Mouse (Mus musculus) embryonic facial prominence, embryonic 10.5 days (tissue): ENCODE measurements around the gene Gpr35. TPM values are rescaled to one million over a fixed set of nuclear protein-coding genes. Genes with fewer than 3 reads are reported as not detected.
"Not testable (repeated sequence)": the region's sequence is repeated elsewhere in the genome, so short reads cannot be mapped to it uniquely, and the experiment has no call there.

Experiments used
- DNase-seq: peaks from one replicate; pipeline ENCODE4 v3.0.0-alpha.2; 2017; ENCODE audit warnings: low spot score
- H3K27ac ChIP-seq: fragments of 300-500 bp; sonication (generic); replicated peaks from 2 replicates; pipeline ENCODE4 v1.5.1; 2016; ENCODE audit warnings: mild to moderate bottlenecking
- H3K27me3 ChIP-seq: fragments of 300-500 bp; sonication (generic); replicated peaks from 2 replicates; pipeline ENCODE4 v1.6.1; 2016; ENCODE audit warnings: low read depth, mild to moderate bottlenecking; ENCODE audit not compliant: poor library complexity, severe bottlenecking
- H3K36me3 ChIP-seq: fragments of 300-500 bp; sonication (generic); replicated peaks from 2 replicates; pipeline ENCODE4 v1.6.1; 2016; ENCODE audit warnings: mild to moderate bottlenecking, moderate library complexity
- H3K4me1 ChIP-seq: fragments of 300-500 bp; sonication (generic); 2 replicates; pipeline ENCODE4 v1.6.1; 2016
- H3K4me3 ChIP-seq: fragments of 300-500 bp; sonication (generic); 2 replicates; pipeline ENCODE4 v1.5.1; 2016; ENCODE audit warnings: mild to moderate bottlenecking, moderate library complexity
- H3K9me3 ChIP-seq: fragments of 300-500 bp; sonication (generic); 2 replicates; pipeline ENCODE4 v1.6.1; 2016; ENCODE audit warnings: mild to moderate bottlenecking
- WGBS: fragments of 180-500 bp; shearing (Covaris S2); methylation state at CpG from one replicate; pipeline ENCODE4 v1.1.7; 2016; 5-methylcytosine and 5-hydroxymethylcytosine counted together
- polyA plus RNA-seq: library from polyadenylated mRNA; unstranded; fragments of >200 nt; fragmentation: Nextera tagmentation; extraction: Ambion mirVana; gene quantifications from 2 replicates; pipeline ENCODE4 v1.2.1, GENCODE M21; 2016

Gpr35 gene
- polyA plus RNA-seq, 1 experiment from 2014 or later: 0.19 TPM

- DNase-seq: no peak
- peaks cover 24% of the 10 kb centered on the region for H3K4me1 ChIP-seq
- H3K36me3 ChIP-seq: peaks cover 33% of the 10 kb centered on the region
- H3K9me3 ChIP-seq: peaks cover 5% of the 10 kb centered on the region; the same call in 1 of the 2 replicates
- 70% methylated on average over 2 of the region's 2 CpGs for WGBS
- H3K27me3 ChIP-seq: no peaks in the 10 kb centered on the region
- H3K4me3 ChIP-seq: peak overlapping the region; percentile 86
- no peak overlapping the region for H3K27ac ChIP-seq
Measured at GRCm38 (mm10) chr1:92935977-92936376, 14.7 kb upstream of the Gpr35 start.

- peaks cover 5% of the 10 kb centered on the region; the same call in 1 of the 2 replicates for H3K9me3 ChIP-seq
- no peaks in the 10 kb centered on the region for H3K27me3 ChIP-seq
- H3K4me3 ChIP-seq: peak overlapping the region; percentile 86; the same call in 1 of the 2 replicates
- WGBS: 81% methylated on average over 3 of the region's 3 CpGs
- peaks cover 24% of the 10 kb centered on the region for H3K4me1 ChIP-seq
- no peak for DNase-seq
- no peak overlapping the region for H3K27ac ChIP-seq
- peaks cover 37% of the 10 kb centered on the region for H3K36me3 ChIP-seq
Measured at GRCm38 (mm10) chr1:92936467-92936866, 14.2 kb upstream of the Gpr35 start.

DNA sequence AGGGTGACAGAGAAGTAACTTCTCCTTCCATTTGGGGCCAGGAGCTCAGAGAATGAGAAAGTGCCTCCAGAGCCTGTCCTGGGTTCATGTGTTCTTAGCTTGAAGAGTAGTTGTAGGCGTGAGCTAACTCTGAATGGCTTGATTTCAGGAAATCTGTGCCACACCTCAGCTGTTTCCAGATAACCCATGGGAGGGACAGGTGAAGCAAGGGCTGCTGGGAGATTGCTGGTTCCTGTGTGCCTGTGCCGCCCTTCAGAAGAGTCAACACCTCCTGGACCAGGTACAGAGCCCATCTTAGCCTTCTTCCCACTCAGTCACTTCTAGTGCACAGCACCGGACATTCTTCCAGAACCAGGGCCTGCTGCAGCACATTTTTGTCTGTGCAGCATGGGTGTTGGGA, 12.9 kb upstream of the Gpr35 start:
- no peak overlapping the region for H3K4me3 ChIP-seq
- H3K4me1 ChIP-seq: peaks cover 24% of the 10 kb centered on the region
- WGBS: 88% methylated on average over 3 of the region's 3 CpGs
- peaks cover 3% of the 10 kb centered on the region; the same call in 1 of the 2 replicates for H3K9me3 ChIP-seq
- H3K27me3 ChIP-seq: no peaks in the 10 kb centered on the region
- peaks cover 50% of the 10 kb centered on the region for H3K36me3 ChIP-seq
- no peak for DNase-seq
- no peak overlapping the region for H3K27ac ChIP-seq

- whole genome bisulfite sequencing: 92% methylated on average over 4 of the region's 4 CpGs
- Histone ChIP-seq H3K36me3 (peaks cover 70% of the 10 kb centered on the region), H3K27ac (no peak overlapping the region), H3K4me3 (no peak overlapping the region), H3K9me3 (no peaks in the 10 kb centered on the region), H3K27me3 (no peaks in the 10 kb centered on the region), H3K4me1 (peaks cover 17% of the 10 kb centered on the region)
- no peak for DNase-seq
Measured at GRCm38 (mm10) chr1:92939746-92940145, 10.9 kb upstream of the Gpr35 start.

GRCm38 (mm10) chr1:92943219-92943989, 7.3 kb upstream of the Gpr35 start:
- Histone ChIP-seq H3K36me3 (peaks cover 99% of the 10 kb centered on the region), H3K4me1 (no peaks in the 10 kb centered on the region), H3K9me3 (no peaks in the 10 kb centered on the region), H3K27ac (no peak overlapping the region), H3K27me3 (no peaks in the 10 kb centered on the region), H3K4me3 (no peak overlapping the region)
- WGBS: 90% methylated on average over 19 of the region's 19 CpGs
- no peak for DNase-seq

DNA sequence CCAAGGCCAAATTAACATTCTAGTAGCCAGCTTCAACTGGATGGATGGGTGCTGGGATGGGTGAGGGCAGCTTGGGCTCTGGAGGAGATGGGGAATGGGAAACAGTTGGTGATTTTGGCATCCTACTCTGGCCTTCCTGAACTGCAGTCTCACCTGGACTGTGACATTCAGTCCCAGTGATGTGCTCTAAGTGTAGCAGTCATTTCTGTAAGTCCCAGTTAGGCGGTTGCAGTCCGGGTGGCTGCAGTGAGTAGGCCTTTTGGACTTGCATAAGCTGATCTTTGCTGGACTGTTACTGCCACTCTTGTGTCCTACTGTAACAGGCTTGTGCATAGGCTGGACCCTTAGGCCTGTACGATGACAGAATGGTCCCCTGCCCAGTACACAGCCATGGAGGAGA, 2.7 kb upstream of the Gpr35 start:
- WGBS: 97% methylated on average over 3 of the region's 3 CpGs
- Histone ChIP-seq H3K9me3 (no peaks in the 10 kb centered on the region), H3K27me3 (no peaks in the 10 kb centered on the region), H3K36me3 (peaks cover 71% of the 10 kb centered on the region), H3K27ac (no peak overlapping the region), H3K4me1 (no peaks in the 10 kb centered on the region), H3K4me3 (no peak overlapping the region)
- no peak for DNase-seq

GRCm38 (mm10) chr1:92949426-92949825, 1.2 kb upstream of the Gpr35 start:
- 66% methylated on average over 6 of the region's 6 CpGs for WGBS
- Histone ChIP-seq H3K27ac (no peak overlapping the region), H3K4me3 (no peak overlapping the region), H3K4me1 (no peaks in the 10 kb centered on the region), H3K9me3 (no peaks in the 10 kb centered on the region), H3K36me3 (peaks cover 56% of the 10 kb centered on the region), H3K27me3 (no peaks in the 10 kb centered on the region)
- peak; percentile 29 for DNase-seq

GRCm38 (mm10) chr1:92953641-92954040, 3.0 kb downstream of the Gpr35 start:
- Histone ChIP-seq H3K27me3 (no peaks in the 10 kb centered on the region), H3K27ac (no peak overlapping the region), H3K4me3 (no peak overlapping the region), H3K36me3 (peaks cover 14% of the 10 kb centered on the region), H3K4me1 (0 out of 2 replicates have a peak, but pooled peaks cover 3% of the 10 kb centered on the region), H3K9me3 (no peaks in the 10 kb centered on the region)
- no peak for DNase-seq
- WGBS: 77% methylated on average over 2 of the region's 2 CpGs

DNA sequence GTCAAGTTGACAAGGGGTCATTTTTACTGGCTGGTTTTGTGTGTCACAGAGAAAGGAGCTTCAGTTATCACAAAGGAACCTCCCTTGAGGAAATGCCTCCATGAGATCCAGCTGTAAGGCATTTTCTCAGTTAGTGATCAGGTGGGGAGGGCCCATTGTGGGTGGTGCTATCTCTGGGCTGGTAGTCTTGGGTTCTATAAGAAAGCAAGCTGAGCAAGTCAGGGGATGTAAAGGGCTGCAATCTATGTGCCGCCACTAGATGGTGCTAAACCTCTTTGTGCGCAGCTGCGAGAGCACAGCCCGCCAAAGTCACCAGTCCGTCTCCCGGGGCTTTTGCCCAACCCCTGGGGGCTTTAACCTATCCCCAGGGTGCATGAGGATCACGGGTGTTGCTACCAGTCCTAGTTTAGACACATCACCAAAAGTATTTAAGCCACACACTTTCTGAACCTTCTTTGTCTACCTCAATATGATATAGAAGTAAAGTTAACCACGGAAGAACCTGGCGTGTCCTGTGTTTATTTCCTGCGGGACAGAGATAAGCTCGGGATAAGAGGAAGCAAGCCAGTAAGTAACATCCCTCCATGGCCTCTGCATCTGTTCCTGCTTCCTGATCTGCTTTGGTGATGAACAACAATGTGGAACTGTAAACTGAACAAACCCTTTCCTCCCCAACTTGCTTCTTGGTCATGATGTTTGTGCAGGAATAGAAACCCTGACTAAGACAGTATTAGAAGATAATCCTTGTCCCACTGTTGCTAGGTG, 6.1 kb downstream of the Gpr35 start:
- 13% methylated on average over 11 of the region's 11 CpGs for WGBS
- H3K27me3 ChIP-seq, H3K27ac ChIP-seq, H3K36me3 ChIP-seq, H3K4me1 ChIP-seq, DNase-seq, H3K9me3 ChIP-seq: not testable (repeated sequence)
- H3K4me3 ChIP-seq: peak overlapping the region; percentile 44

- Histone ChIP-seq H3K4me3 (no peak overlapping the region), H3K4me1 (0 out of 2 replicates have a peak, but pooled peaks cover 3% of the 10 kb centered on the region), H3K36me3 (no peaks in the 10 kb centered on the region), H3K27ac (no peak overlapping the region), H3K9me3 (no peaks in the 10 kb centered on the region), H3K27me3 (no peaks in the 10 kb centered on the region)
- 89% methylated on average over 1 of the region's 1 CpGs for WGBS
- DNase-seq: no peak
Measured at GRCm38 (mm10) chr1:92958999-92959398, 8.3 kb downstream of the Gpr35 start.

- not testable (repeated sequence) for H3K9me3 ChIP-seq, DNase-seq, H3K27me3 ChIP-seq, H3K36me3 ChIP-seq, H3K4me3 ChIP-seq, H3K27ac ChIP-seq, H3K4me1 ChIP-seq
- WGBS: 85% methylated on average over 6 of the region's 6 CpGs
Measured at GRCm38 (mm10) chr1:92970791-92971190, 20.1 kb downstream of the Gpr35 start.

GRCm38 (mm10) chr1:92971879-92972795, 21.5 kb downstream of the Gpr35 start:
- Histone ChIP-seq H3K36me3 (no peaks in the 10 kb centered on the region), H3K27me3 (peaks cover 3% of the 10 kb centered on the region), H3K9me3 (no peaks in the 10 kb centered on the region), H3K4me3 (no peak overlapping the region), H3K27ac (no peak overlapping the region), H3K4me1 (peaks cover 11% of the 10 kb centered on the region)
- WGBS: 89% methylated on average over 7 of the region's 7 CpGs
- no peak for DNase-seq
